Mouse (Mus musculus): ENCODE measurements at regions not wholly inside any gene's neighbourhood (a gene's known extent, or its start where the extent isn't known, plus 50 kb on each side); places are given as distances from the start of the nearest gene placed in this dataset.

- WGBS: 50% methylated on average over 3 of the region's 3 CpGs
- no peak for TF ChIP-seq CTCF (IDR thresholded peaks at IDR 0.05; ENCODE audit: low read depth)
Observed at GRCm38 (mm10) chr11:56269915-56270493, 229.2 kb upstream of the Nmur2 start.

GRCm38 (mm10) chr11:56262726-56263125 is 221.9 kb upstream of the Nmur2 start:
- no peak for ATAC-seq
- no peak for TF ChIP-seq CTCF (IDR thresholded peaks at IDR 0.05; ENCODE audit: low read depth)
- 90% methylated on average over 10 of the region's 10 CpGs for WGBS
- no peak overlapping the region for H3K9ac ChIP-seq (ENCODE audit: low read depth, low read length)
- no peaks in the 10 kb centered on the region for H3K27me3 ChIP-seq (replicated peaks; ENCODE audit: control insufficient read depth, insufficient read depth, low read length)
- H3K4me1 ChIP-seq (replicated peaks; ENCODE audit: control insufficient read depth, insufficient read depth, low read length): no peaks in the 10 kb centered on the region
- no peak overlapping the region for H3K27ac ChIP-seq (ENCODE audit: low read depth, low read length)
- no peaks in the 10 kb centered on the region for H3K9me3 ChIP-seq (ENCODE audit: control insufficient read depth)
- H3K4me3 ChIP-seq (ENCODE audit: low read depth, low read length): no peak overlapping the region
- no peaks in the 10 kb centered on the region for H3K36me3 ChIP-seq (ENCODE audit: control insufficient read depth, insufficient read depth)
- no peak overlapping the region for H3K4me2 ChIP-seq (replicated peaks; ENCODE audit: low read depth)

More at GRCm38 (mm10) chr11:56269915-56270493, 229.2 kb upstream of the Nmur2 start:
- no peaks in the 10 kb centered on the region for H3K36me3 ChIP-seq (ENCODE audit: control insufficient read depth, insufficient read depth)
- H3K9me3 ChIP-seq (ENCODE audit: control insufficient read depth): no peaks in the 10 kb centered on the region
- ATAC-seq: no peak
- no peaks in the 10 kb centered on the region for H3K4me1 ChIP-seq (replicated peaks; ENCODE audit: control insufficient read depth, insufficient read depth, low read length)
- H3K4me2 ChIP-seq (replicated peaks; ENCODE audit: low read depth): no peak overlapping the region
- no peak overlapping the region for H3K27ac ChIP-seq (ENCODE audit: low read depth, low read length)
- no peak overlapping the region for H3K9ac ChIP-seq (ENCODE audit: low read depth, low read length)
- H3K4me3 ChIP-seq (ENCODE audit: low read depth, low read length): no peak overlapping the region
- H3K27me3 ChIP-seq (replicated peaks; ENCODE audit: control insufficient read depth, insufficient read depth, low read length): no peaks in the 10 kb centered on the region

GRCm38 (mm10) chr11:56256356-56256755 is 215.5 kb upstream of the Nmur2 start:
- no peak overlapping the region for H3K27ac ChIP-seq (ENCODE audit: low read depth, low read length)
- H3K9me3 ChIP-seq (ENCODE audit: control insufficient read depth): no peaks in the 10 kb centered on the region
- no peaks in the 10 kb centered on the region for H3K36me3 ChIP-seq (ENCODE audit: control insufficient read depth, insufficient read depth)
- no peak overlapping the region for H3K4me3 ChIP-seq (ENCODE audit: low read depth, low read length)
- no peak for ATAC-seq
- WGBS: 80% methylated on average over 2 of the region's 2 CpGs
- no peaks in the 10 kb centered on the region for H3K27me3 ChIP-seq (replicated peaks; ENCODE audit: control insufficient read depth, insufficient read depth, low read length)
- no peaks in the 10 kb centered on the region for H3K4me1 ChIP-seq (replicated peaks; ENCODE audit: control insufficient read depth, insufficient read depth, low read length)
- no peak overlapping the region for H3K9ac ChIP-seq (ENCODE audit: low read depth, low read length)
- no peak overlapping the region for H3K4me2 ChIP-seq (replicated peaks; ENCODE audit: low read depth)
- no peak for TF ChIP-seq CTCF (IDR thresholded peaks at IDR 0.05; ENCODE audit: low read depth)

- TF ChIP-seq CTCF (IDR thresholded peaks at IDR 0.05; ENCODE audit: low read depth): no peak
- ATAC-seq: no peak
- no peaks in the 10 kb centered on the region for H3K4me1 ChIP-seq (replicated peaks; ENCODE audit: control insufficient read depth, insufficient read depth, low read length)
- H3K27me3 ChIP-seq (replicated peaks; ENCODE audit: control insufficient read depth, insufficient read depth, low read length): no peaks in the 10 kb centered on the region
- WGBS: 93% methylated on average over 3 of the region's 3 CpGs
- H3K36me3 ChIP-seq (ENCODE audit: control insufficient read depth, insufficient read depth): no peaks in the 10 kb centered on the region
- no peaks in the 10 kb centered on the region for H3K9me3 ChIP-seq (ENCODE audit: control insufficient read depth)
- no peak overlapping the region for H3K27ac ChIP-seq (ENCODE audit: low read depth, low read length)
- no peak overlapping the region for H3K9ac ChIP-seq (ENCODE audit: low read depth, low read length)
- no peak overlapping the region for H3K4me3 ChIP-seq (ENCODE audit: low read depth, low read length)
- H3K4me2 ChIP-seq (replicated peaks; ENCODE audit: low read depth): no peak overlapping the region
Observed at GRCm38 (mm10) chr11:56254437-56254836, 213.6 kb upstream of the Nmur2 start.

GRCm38 (mm10) chr11:56247333-56247823 is 206.6 kb upstream of the Nmur2 start:
- 22% methylated on average over 4 of the region's 4 CpGs for WGBS
- Histone ChIP-seq H3K4me2 (replicated peaks; ENCODE audit: low read depth) (no peak overlapping the region), H3K9me3 (ENCODE audit: control insufficient read depth) (no peaks in the 10 kb centered on the region), H3K27me3 (replicated peaks; ENCODE audit: control insufficient read depth, insufficient read depth, low read length) (no peaks in the 10 kb centered on the region), H3K4me3 (ENCODE audit: low read depth, low read length) (no peak overlapping the region), H3K36me3 (ENCODE audit: control insufficient read depth, insufficient read depth) (no peaks in the 10 kb centered on the region), H3K27ac (ENCODE audit: low read depth, low read length) (no peak overlapping the region), H3K9ac (ENCODE audit: low read depth, low read length) (no peak overlapping the region), H3K4me1 (replicated peaks; ENCODE audit: control insufficient read depth, insufficient read depth, low read length) (no peaks in the 10 kb centered on the region)
- TF ChIP-seq CTCF (IDR thresholded peaks at IDR 0.05; ENCODE audit: low read depth): no peak
- ATAC-seq: no peak

- no peaks in the 10 kb centered on the region for H3K9me3 ChIP-seq (ENCODE audit: control insufficient read depth)
- H3K4me1 ChIP-seq (replicated peaks; ENCODE audit: control insufficient read depth, insufficient read depth, low read length): no peaks in the 10 kb centered on the region
- H3K27ac ChIP-seq (ENCODE audit: low read depth, low read length): no peak overlapping the region
- no peak overlapping the region for H3K9ac ChIP-seq (ENCODE audit: low read depth, low read length)
- WGBS: 48% methylated on average over 5 of the region's 5 CpGs
- no peak overlapping the region for H3K4me2 ChIP-seq (replicated peaks; ENCODE audit: low read depth)
- no peaks in the 10 kb centered on the region for H3K36me3 ChIP-seq (ENCODE audit: control insufficient read depth, insufficient read depth)
- no peak for ATAC-seq
- no peaks in the 10 kb centered on the region for H3K27me3 ChIP-seq (replicated peaks; ENCODE audit: control insufficient read depth, insufficient read depth, low read length)
- no peak overlapping the region for H3K4me3 ChIP-seq (ENCODE audit: low read depth, low read length)
- no peak for TF ChIP-seq CTCF (IDR thresholded peaks at IDR 0.05; ENCODE audit: low read depth)
Observed at GRCm38 (mm10) chr11:56246549-56247332, 205.9 kb upstream of the Nmur2 start.

Data from intestine, postnatal 0 days (tissue).